Mouse (Mus musculus): ENCODE data around the gene Ston2. TPM values are rescaled to one million over a fixed set of nuclear protein-coding genes. Genes with fewer than 3 reads are reported as not detected.

Gene Ston2
- polyA plus RNA-seq, 1 experiment from 2014 or later = 8.4 TPM

DNA sequence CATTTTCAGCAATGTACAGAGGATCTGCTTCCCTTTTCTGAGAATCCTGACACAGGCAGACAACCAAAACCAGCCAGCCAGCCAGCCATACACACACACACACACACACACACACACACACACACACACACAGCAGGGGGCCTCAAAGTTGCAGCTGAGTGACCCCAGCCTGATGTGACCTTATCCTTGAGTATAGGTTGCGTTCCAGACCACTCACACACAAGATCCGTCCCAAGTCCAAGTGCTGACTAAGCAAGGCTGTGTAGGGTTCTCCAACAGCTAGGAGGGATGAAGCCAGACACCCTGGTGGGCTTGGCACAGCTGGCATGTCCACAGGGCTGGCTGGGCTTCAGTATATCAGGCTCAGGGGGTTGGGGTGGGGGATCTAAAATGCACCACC is 23.7 kb downstream of the Ston2 start:
- H3K27me3 ChIP-seq (ENCODE audit: control insufficient read depth, insufficient read depth, low read length) = no peaks in the 10 kb centered on the region
- H3K9me3 ChIP-seq (ENCODE audit: control insufficient read depth, low read length) = no peaks in the 10 kb centered on the region
- DNase-seq (ENCODE audit: low spot score, missing footprints) (no peak), ATAC-seq (ENCODE audit: low FRiP score) (no peak)
- H3K4me1 ChIP-seq (ENCODE audit: control insufficient read depth, insufficient read depth, low read length) = peaks cover 8% of the 10 kb centered on the region
- 60% methylated on average over 2 of the region's 2 CpGs for WGBS
- no peak overlapping the region for H3K4me2 ChIP-seq
- no peaks in the 10 kb centered on the region for H3K36me3 ChIP-seq (ENCODE audit: control insufficient read depth, insufficient read depth, low read length)
- H3K9ac ChIP-seq (ENCODE audit: low read length) = no peak overlapping the region
- H3K4me3 ChIP-seq (ENCODE audit: low read depth, low read length) = no peak overlapping the region
- no peak overlapping the region for H3K27ac ChIP-seq (ENCODE audit: low read depth, low read length)

DNA sequence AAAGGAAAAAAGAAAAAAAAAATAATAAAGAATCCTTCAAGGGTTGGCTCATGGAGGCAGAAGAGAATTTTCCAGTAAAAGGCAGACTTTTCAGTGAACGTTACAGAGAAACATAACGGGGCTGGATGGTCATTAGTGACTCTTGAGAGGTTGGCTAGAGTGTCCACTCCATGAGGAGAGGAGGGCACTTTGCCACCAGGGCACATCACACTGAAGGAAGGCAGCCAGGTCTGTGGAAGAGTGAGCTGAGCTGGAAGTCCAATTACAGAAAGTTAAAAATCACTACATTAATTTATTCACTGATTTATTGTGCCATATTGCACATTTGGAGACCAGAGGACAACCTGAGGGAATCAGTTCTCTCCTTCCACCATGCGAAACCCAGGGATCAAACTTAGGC is 28.4 kb downstream of the Ston2 start:
- no peaks in the 10 kb centered on the region for H3K4me1 ChIP-seq (ENCODE audit: control insufficient read depth, insufficient read depth, low read length)
- H3K36me3 ChIP-seq (ENCODE audit: control insufficient read depth, insufficient read depth, low read length) = no peaks in the 10 kb centered on the region
- H3K4me3 ChIP-seq (ENCODE audit: low read depth, low read length) = no peak overlapping the region
- H3K9ac ChIP-seq (ENCODE audit: low read length) = no peak overlapping the region
- H3K9me3 ChIP-seq (ENCODE audit: control insufficient read depth, low read length) = no peaks in the 10 kb centered on the region
- H3K4me2 ChIP-seq = no peak overlapping the region
- DNase-seq (ENCODE audit: low spot score, missing footprints) (no peak), ATAC-seq (ENCODE audit: low FRiP score) (no peak)
- H3K27me3 ChIP-seq (ENCODE audit: control insufficient read depth, insufficient read depth, low read length) = no peaks in the 10 kb centered on the region
- H3K27ac ChIP-seq (ENCODE audit: low read depth, low read length) = no peak overlapping the region
- WGBS = 95% methylated on average over 3 of the region's 3 CpGs

DNA sequence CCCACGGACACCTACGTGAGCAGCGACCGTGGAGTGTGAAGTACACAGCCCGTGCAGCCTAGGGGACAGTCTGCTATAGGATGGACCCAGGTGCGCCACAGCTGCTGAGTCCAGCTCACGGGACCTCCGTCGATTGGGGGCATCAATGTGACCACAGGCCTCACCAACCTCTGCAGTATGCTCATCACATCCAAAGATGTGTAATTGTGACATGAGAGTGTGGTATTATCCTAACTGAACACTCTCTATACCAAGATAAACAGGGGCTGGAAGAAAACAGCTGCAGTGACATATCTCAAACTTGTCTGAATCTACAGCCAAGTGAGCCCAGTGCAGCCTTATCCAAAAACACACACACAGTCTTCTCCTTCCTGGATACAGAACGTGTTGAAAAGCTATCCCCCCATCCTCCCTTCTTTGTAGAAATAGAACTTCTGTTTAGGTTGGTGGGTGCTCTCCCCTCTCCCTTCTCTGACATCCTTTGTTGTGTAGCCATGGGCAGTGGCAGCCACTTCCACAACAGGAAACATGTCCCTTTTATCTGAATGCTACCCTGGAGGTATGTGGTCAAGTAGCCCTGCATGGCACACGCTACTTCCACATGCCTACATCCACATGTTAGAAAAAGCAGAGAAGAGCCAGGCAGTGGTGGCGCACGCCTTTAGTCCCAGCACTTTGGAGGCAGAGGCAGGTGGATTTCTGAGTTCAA is 30.2 kb downstream of the Ston2 start:
- no peak for ATAC-seq (ENCODE audit: low FRiP score)
- no peak for DNase-seq (ENCODE audit: low spot score, missing footprints)
- 87% methylated on average over 13 of the region's 13 CpGs for whole genome bisulfite sequencing
- H3K9me3 ChIP-seq (ENCODE audit: control insufficient read depth, low read length) = no peaks in the 10 kb centered on the region
- H3K4me1 ChIP-seq (ENCODE audit: control insufficient read depth, insufficient read depth, low read length) = no peaks in the 10 kb centered on the region
- H3K4me3 ChIP-seq (ENCODE audit: low read depth, low read length) = no peak overlapping the region
- H3K9ac ChIP-seq (ENCODE audit: low read length) = no peak overlapping the region
- no peaks in the 10 kb centered on the region for H3K27me3 ChIP-seq (ENCODE audit: control insufficient read depth, insufficient read depth, low read length)
- H3K27ac ChIP-seq (ENCODE audit: low read depth, low read length) = no peak overlapping the region
- H3K4me2 ChIP-seq = no peak overlapping the region
- H3K36me3 ChIP-seq (ENCODE audit: control insufficient read depth, insufficient read depth, low read length) = no peaks in the 10 kb centered on the region

DNA sequence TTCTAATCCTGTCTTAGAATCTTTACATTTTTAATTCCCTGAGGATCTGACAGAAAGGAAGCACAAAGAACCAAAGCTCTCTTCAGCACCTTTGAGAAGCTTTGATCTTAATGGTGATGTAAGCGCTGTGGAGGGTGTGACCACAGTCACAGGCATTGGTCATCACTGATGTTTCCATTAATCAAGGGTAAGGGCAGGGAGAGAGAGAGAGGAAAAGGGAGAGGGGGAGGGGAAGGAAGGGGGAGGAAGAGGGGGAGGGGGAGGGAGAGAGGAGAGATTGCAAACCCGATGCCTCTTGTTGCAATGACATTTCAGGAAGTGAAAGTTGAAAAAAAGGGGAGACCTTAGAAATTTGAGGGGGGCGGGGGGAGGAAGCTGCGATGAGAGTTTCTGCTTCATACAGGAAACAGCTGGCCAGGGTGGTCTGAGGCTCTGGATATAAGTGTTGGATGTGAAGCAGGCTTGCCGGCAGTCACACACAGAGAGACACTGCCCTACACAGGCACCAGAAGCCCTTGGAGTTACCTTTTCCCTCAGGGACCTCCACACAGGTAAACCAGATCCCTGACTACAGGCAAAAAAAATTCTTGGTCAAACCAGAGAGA is 31.5 kb downstream of the Ston2 start:
- ATAC-seq (ENCODE audit: low FRiP score) (no peak), DNase-seq (ENCODE audit: low spot score, missing footprints) (no peak)
- no peak overlapping the region for H3K4me3 ChIP-seq (ENCODE audit: low read depth, low read length)
- H3K4me1 ChIP-seq (ENCODE audit: control insufficient read depth, insufficient read depth, low read length) = no peaks in the 10 kb centered on the region
- H3K27me3 ChIP-seq (ENCODE audit: control insufficient read depth, insufficient read depth, low read length) = no peaks in the 10 kb centered on the region
- no peak overlapping the region for H3K27ac ChIP-seq (ENCODE audit: low read depth, low read length)
- H3K4me2 ChIP-seq = no peak overlapping the region
- H3K36me3 ChIP-seq (ENCODE audit: control insufficient read depth, insufficient read depth, low read length) = no peaks in the 10 kb centered on the region
- 71% methylated on average over 5 of the region's 5 CpGs for WGBS
- H3K9me3 ChIP-seq (ENCODE audit: control insufficient read depth, low read length) = no peaks in the 10 kb centered on the region
- no peak overlapping the region for H3K9ac ChIP-seq (ENCODE audit: low read length)

DNA sequence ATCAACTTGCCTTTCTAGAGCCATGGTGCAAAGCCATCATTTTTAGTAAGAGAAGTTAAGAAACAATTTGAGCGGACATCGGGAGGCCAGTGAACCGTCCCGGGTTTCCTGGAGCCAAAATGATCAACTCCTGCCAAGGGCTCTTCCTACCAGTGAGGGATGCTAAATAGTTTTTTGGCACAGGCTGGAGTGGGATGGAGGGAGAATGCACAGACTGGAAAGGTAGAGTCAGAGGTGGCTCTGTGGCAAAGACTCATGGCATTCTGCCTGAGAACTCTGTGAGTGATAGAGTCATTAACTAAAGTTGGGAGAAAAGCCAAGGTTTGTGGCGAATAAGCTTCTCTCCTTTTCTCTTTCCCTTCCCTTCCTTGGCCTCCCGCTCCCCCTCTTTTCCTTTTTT is 33.6 kb downstream of the Ston2 start:
- ATAC-seq (ENCODE audit: low FRiP score) (no peak), DNase-seq (ENCODE audit: low spot score, missing footprints) (no peak)
- Histone ChIP-seq H3K4me2 (no peak overlapping the region), H3K27me3 (ENCODE audit: control insufficient read depth, insufficient read depth, low read length) (no peaks in the 10 kb centered on the region), H3K36me3 (ENCODE audit: control insufficient read depth, insufficient read depth, low read length) (no peaks in the 10 kb centered on the region), H3K9ac (ENCODE audit: low read length) (no peak overlapping the region), H3K4me1 (ENCODE audit: control insufficient read depth, insufficient read depth, low read length) (no peaks in the 10 kb centered on the region), H3K4me3 (ENCODE audit: low read depth, low read length) (no peak overlapping the region), H3K9me3 (ENCODE audit: control insufficient read depth, low read length) (no peaks in the 10 kb centered on the region), H3K27ac (ENCODE audit: low read depth, low read length) (no peak overlapping the region)
- 88% methylated on average over 6 of the region's 6 CpGs for WGBS

DNA sequence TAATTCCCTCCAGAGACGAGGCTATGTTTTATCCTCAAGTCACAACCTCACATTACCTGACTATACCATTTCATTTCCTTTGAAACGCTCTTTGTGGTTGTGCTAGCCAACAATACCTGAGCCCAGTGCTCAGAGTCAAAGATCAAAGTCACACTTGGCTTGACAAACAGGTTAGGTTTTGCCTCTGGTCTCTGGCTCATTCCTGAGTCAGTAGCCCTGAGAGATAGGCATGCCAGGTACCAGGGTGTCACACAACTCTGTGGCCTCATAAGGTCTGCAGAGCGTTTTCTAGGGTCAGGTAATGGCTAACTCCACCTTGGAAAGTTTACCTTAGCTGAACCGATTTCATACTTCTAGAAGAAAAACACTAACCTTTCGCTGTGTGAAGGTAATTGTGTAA is 35.5 kb downstream of the Ston2 start:
- Histone ChIP-seq H3K9me3 (ENCODE audit: control insufficient read depth, low read length) (no peaks in the 10 kb centered on the region), H3K9ac (ENCODE audit: low read length) (no peak overlapping the region), H3K4me3 (ENCODE audit: low read depth, low read length) (no peak overlapping the region), H3K36me3 (ENCODE audit: control insufficient read depth, insufficient read depth, low read length) (no peaks in the 10 kb centered on the region), H3K4me2 (no peak overlapping the region), H3K27me3 (ENCODE audit: control insufficient read depth, insufficient read depth, low read length) (no peaks in the 10 kb centered on the region), H3K27ac (ENCODE audit: low read depth, low read length) (no peak overlapping the region), H3K4me1 (ENCODE audit: control insufficient read depth, insufficient read depth, low read length) (no peaks in the 10 kb centered on the region)
- 91% methylated on average over 5 of the region's 5 CpGs for WGBS
- ATAC-seq (ENCODE audit: low FRiP score) (no peak), DNase-seq (ENCODE audit: low spot score, missing footprints) (no peak)

DNA sequence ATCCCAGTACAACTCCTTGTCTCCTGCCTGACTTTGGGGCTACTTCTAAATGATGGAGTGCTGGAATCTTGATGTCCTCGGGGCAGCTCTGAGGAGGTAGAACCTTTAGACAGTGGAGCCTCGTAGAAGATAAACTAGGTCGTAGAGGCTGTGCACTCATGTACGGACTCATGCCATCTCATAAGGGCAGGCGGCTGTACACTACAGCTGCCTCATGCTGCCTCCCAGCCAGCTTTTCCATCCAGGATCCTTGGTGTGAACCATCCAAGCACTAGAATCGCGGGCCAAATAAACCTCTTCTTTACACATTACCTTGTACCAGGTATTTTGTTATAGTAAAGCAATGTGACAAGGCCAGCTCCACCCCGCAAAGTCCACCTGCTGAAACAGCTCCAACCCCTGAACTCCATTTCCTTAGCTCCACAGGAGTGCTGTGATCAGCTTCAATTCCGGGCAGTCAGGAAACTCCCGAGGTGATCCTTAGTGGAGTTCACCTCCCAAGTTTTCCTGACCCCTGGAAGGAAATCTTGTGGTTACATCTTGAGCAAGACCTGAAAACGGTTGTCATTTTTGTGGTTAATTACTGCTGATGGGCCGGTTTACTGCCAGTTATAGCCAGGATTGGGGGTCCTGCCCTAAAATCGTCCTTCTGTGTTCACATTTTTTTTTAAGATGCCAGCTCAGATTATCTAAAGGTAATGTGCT is 36.1 kb downstream of the Ston2 start:
- WGBS = 91% methylated on average over 13 of the region's 13 CpGs
- H3K4me1 ChIP-seq (ENCODE audit: control insufficient read depth, insufficient read depth, low read length) = no peaks in the 10 kb centered on the region
- no peak for ATAC-seq (ENCODE audit: low FRiP score)

DNA sequence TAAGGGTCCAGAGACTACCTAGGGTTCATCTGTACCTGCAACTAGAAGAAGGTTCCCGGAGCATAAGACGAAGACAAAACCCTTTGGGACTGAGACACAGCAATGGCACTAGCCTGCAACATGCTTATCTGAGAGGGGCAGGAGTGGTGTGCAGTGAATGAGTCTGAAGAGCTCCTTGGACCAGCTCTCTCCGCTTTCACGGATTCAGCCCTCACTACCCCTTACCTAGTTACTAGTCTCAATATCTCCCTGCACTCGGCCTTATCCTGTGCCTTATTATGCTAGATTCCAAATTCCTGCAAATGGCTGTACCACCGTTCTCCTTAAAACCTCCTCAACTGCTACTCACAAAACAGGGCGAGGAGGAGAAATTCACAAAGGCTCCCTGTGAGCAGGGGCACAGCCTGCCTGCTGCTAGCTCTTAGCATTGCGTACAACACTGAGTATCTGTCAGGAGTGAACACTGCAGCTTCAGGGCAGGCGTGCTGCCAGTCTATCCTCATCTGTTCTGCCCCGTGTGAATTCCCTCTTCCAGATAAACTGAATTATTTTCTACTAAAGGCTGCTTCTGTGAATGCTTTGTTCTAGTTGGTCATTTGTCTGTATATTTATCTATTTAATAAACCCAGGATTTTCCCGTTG is 38.5 kb downstream of the Ston2 start:
- DNase-seq (ENCODE audit: low spot score, missing footprints) (no peak), ATAC-seq (ENCODE audit: low FRiP score) (no peak)
- no peak overlapping the region for H3K4me2 ChIP-seq
- H3K27ac ChIP-seq (ENCODE audit: low read depth, low read length) = no peak overlapping the region
- no peaks in the 10 kb centered on the region for H3K27me3 ChIP-seq (ENCODE audit: control insufficient read depth, insufficient read depth, low read length)
- peaks cover 3% of the 10 kb centered on the region; the same call in 1 of the 2 replicates for H3K4me1 ChIP-seq (ENCODE audit: control insufficient read depth, insufficient read depth, low read length)
- no peaks in the 10 kb centered on the region for H3K36me3 ChIP-seq (ENCODE audit: control insufficient read depth, insufficient read depth, low read length)
- no peak overlapping the region for H3K9ac ChIP-seq (ENCODE audit: low read length)
- H3K9me3 ChIP-seq (ENCODE audit: control insufficient read depth, low read length) = no peaks in the 10 kb centered on the region
- 83% methylated on average over 11 of the region's 11 CpGs for WGBS
- H3K4me3 ChIP-seq (ENCODE audit: low read depth, low read length) = no peak overlapping the region

More for the DNA sequence above, 36.1 kb downstream of the Ston2 start:
- Histone ChIP-seq H3K9me3 (ENCODE audit: control insufficient read depth, low read length) (no peaks in the 10 kb centered on the region), H3K4me3 (ENCODE audit: low read depth, low read length) (no peak overlapping the region), H3K27ac (ENCODE audit: low read depth, low read length) (no peak overlapping the region), H3K4me2 (no peak overlapping the region), H3K36me3 (ENCODE audit: control insufficient read depth, insufficient read depth, low read length) (no peaks in the 10 kb centered on the region), H3K9ac (ENCODE audit: low read length) (no peak overlapping the region), H3K27me3 (ENCODE audit: control insufficient read depth, insufficient read depth, low read length) (no peaks in the 10 kb centered on the region)
- no peak for DNase-seq (ENCODE audit: low spot score, missing footprints)
